Mouse (Mus musculus): ENCODE results near the gene Slc13a4.
A peak's percentile ranks its signal among the peaks of the same experiment; 100 is the strongest.

Gene Slc13a4

DNA sequence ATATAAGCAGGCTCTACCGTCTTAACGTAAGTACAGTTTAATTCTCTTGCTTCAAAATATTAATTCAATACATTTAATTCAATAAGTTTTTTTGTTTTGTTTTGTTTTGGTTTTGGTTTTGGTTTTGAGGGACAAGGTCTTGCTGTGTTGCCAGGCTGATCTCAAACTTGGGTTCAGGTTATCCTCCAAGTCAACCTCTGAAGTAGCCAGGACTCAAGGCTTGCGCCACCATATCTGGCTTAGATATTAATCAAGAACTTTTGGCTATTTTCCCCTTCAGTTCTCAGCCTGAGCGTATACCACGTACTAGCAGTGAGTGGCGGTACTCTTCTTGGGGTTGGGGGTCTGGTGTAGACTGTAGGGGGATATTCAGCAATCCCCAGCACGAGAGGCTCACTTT is 5.3 kb downstream of the Slc13a4 start:
- no peak for DNase-seq (ENCODE audit: low spot score)

- DNase-seq (ENCODE audit: low spot score): no peak
Measured at GRCm38 (mm10) chr6:35298323-35298722, 9.6 kb downstream of the Slc13a4 start.

DNA sequence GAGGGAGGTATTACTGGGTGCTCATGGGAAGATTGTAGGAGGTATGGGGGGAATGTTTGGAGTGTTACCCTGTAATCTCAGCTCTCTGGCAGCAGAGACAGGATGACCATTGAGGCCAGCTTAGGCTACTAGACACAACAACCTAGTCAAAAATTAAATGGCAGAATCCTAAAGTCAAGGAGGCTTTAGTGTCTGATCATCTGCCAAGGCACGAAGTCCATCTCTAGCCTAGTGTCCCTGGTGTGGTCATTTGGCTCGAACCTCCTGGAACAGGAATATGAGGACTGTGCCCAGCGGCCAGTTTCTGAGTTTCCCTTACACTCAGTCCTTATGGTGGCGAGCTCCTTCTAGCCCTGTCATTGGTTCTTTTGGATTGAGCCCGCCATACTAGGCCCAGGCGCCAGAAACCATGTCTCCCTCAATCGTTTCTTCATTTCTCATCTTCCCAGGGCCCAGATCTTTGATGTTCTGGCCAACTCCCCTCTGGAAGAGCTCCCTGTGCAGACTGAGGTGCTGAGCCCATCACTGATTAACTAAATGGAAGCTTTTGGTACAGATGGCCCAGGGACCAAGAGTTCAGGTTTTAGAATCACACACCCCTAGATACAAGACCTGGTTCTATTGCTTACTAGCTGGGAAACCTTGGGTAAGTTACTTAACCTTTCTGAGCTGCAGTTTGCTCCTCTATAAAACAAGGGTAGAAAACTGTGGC is 10.3 kb downstream of the Slc13a4 start:
- DNase-seq (ENCODE audit: low spot score): no peak

DNA sequence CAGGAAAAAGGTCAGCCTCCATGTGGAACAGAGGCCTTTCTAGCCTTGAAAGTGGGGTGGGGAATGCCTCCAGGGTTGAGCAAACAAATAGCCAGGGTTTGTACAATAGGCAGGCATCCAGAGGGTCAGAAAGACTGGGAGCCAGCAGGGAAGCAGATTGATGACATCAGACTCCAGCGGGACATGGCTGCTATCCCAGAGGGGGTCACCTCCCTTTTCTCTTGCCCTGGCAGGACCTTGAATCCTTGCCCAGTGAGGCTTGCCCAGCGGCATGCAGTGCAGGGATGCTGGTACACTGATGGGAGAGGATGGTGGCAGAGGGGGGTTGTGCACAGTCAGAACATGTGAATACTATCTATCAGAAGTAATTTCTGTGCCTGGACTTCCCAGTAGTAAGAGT is 10.9 kb downstream of the Slc13a4 start:
- DNase-seq (ENCODE audit: low spot score): peak; percentile 84

DNA sequence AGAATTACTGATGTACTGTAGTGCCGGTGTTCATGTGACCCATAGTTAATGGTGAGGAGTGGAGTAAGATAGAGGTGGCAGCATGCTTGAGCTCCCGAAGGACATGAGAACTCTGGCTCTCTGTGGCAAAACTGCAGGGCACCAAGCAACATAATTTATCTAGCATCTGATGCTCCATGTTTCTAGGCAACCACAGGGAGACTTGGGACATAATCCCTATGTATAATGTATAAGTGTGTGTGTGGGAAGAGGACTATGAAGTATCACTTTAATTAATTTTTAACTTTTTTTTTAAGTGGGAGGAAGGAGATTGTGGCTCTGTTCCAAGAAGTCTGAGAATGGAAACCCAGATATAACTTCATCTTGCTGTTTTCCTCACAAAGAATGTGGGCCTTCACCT is 13.0 kb downstream of the Slc13a4 start:
- DNase-seq (ENCODE audit: low spot score): no peak

DNA sequence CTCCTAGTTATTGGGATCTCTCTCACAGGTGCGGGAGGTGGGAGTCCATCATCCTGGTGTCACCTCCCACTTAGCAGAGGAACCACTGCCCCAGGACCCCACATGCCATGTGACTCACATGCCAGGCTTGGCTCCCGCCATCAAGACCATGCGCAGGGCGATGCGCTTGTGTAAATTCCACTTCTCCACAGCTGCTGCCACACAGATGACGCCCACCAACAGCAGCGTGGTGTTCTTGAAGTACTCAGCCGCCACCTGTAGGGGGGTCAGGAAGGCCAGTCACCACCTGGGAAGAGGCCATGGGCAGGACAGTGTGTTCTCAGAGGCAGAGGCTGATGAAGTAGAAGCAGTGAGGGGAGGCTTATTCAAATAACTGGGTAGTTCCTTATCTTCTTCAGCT is 18.3 kb downstream of the Slc13a4 start:
- DNase-seq (ENCODE audit: low spot score): no peak

GRCm38 (mm10) chr6:35288920-35289319 is 19.0 kb downstream of the Slc13a4 start:
- DNase-seq (ENCODE audit: low spot score): no peak

- peak; percentile 77 for DNase-seq (ENCODE audit: low spot score)
Measured at GRCm38 (mm10) chr6:35288114-35288761, 19.7 kb downstream of the Slc13a4 start.

DNA sequence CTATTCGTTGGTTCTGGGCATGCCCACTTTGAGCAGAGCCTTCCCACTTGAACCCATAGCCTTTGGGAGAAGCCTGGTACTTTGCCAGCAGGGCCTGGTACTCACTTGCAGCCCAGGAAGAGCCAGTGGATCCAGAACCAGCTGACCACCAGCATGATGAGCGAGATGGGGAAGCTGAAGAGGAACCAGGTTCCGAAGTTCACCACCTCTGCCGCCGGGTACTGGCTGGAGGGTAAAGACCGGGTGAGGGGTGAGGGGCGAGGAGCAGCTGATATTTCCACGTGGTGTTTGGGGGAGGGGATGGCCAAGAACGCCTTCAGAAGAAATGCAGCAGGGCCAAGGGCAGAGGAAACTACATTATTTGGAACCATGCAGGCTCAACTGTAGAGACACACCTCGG is 28.6 kb downstream of the Slc13a4 start:
- DNase-seq (ENCODE audit: low spot score): no peak

GRCm38 (mm10) chr6:35277903-35278587 is 29.9 kb downstream of the Slc13a4 start:
- no peak for DNase-seq (ENCODE audit: low spot score)

GRCm38 (mm10) chr6:35273391-35274082 is 34.4 kb downstream of the Slc13a4 start:
- no peak for DNase-seq (ENCODE audit: low spot score)

DNA sequence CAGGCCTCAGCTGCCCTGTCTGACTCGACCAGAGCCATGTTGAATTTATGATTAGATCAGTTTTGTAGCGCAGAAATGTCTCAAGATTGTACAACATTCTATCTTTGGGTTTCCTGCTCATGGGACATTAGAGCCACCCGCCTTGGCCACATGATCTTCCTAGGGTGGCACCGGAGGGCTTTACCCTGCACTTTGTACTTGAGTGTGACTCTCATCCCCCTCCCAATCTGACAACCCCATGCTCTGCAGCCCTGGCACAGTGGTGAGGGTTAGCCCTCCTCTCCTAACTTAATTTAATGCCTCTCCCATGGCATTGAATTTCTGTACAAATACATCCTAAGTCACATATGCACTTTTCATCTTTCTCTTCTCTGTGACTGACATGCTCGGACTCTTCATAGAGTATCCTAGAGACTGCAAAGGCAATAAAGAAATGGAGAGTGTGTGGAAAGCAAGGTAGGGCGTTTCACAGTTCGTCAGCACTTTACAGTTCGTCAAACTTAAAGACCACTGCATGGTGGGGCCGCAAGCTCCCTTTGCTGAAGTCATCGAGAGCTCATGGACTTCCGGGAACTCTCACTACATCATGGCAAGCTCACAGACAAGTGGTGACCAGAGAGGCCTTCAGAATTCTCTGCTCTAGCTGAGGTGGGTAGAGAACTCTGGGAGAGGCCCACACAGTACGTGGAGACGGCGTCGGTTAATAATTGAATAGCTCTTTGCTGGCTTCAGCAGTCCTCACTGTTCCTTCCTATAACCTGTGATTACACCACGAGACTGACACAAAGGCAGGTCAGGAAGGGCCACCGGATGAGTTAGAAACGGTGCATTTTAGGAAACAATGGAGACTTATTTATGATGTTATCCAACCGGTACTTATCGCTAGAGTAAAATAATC is 35.8 kb downstream of the Slc13a4 start:
- DNase-seq (ENCODE audit: low spot score): no peak

- no peak for DNase-seq (ENCODE audit: low spot score)
Measured at GRCm38 (mm10) chr6:35271094-35271855, 36.7 kb downstream of the Slc13a4 start.

DNA sequence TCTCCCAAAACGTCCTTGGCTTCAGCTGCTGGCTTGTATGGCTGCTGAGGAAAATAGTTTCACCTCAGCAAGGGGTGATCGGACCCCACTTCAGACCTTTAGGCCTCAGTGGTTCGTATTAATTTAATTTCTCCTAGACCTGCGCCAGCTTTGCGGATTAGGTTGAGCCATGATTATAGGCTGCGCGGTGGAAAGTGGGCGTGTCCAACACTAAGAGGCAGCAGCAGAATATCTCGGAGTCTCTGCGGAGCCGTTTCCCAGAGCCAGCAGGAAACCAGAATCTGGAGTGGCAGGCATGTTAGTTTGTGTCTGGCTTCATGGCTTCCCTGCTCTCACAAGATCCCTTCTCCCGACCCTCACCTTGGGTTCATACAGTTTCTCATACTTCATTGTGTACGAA is 38.3 kb downstream of the Slc13a4 start:
- DNase-seq (ENCODE audit: low spot score): no peak

GRCm38 (mm10) chr6:35268711-35269110 is 39.2 kb downstream of the Slc13a4 start:
- DNase-seq (ENCODE audit: low spot score): no peak

GRCm38 (mm10) chr6:35265580-35266278 is 42.2 kb downstream of the Slc13a4 start:
- no peak for DNase-seq (ENCODE audit: low spot score)

- DNase-seq (ENCODE audit: low spot score): no peak
Measured at GRCm38 (mm10) chr6:35260531-35260930, 47.4 kb downstream of the Slc13a4 start.

DNA sequence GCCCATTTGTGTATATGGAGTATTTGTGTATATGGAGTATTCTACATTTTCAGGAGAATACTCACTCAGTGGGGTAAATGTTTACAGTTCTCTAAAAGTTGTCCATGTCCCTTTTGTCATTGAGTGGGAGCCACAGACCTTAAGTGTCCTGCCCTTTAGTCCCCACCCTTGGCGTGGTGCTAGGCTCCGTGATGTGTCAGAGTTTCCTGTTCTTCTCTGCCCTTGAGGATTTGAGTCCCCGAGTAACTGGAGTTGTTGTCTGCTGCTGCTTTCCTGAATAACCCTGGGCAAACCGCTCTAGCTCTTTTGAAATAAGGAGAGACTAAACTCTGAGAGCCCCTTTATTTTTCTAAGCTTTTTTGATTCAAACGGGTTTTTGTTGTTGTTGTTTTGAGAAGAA is 48.4 kb downstream of the Slc13a4 start:
- DNase-seq (ENCODE audit: low spot score): no peak

GRCm38 (mm10) chr6:35258922-35259321 is 49.0 kb downstream of the Slc13a4 start:
- no peak for DNase-seq (ENCODE audit: low spot score)

DNA sequence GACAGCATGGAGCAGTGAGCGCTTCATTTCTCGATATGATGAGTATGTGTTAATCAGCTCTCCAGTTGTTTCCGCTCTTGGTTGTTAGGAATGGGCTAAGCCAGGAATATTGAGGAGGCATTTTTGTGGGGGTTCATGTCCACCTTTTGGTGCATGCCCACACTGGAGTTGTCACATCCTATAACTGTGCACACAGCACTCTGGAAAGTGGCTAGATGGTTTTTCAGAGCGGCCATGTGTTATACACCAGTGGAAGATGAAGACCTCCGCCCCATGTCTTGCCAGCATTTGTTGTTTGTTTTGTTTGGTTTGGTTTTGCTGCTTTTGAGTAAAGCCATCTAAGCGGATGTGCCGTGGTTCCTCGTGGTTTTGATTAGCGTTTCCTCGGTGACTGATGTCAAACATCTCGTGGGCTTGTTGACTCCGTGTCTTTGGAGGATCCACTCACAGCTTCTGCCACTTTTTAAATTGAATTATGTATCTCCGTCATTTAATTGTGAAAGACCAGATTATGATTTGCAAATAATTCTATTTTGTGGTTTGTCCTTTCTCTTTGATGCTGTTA is 50.2 kb downstream of the Slc13a4 start:
- DNase-seq (ENCODE audit: low spot score): no peak
